ENCODE assay signal across 26 mouse cellular contexts in the genomic region with DNA sequence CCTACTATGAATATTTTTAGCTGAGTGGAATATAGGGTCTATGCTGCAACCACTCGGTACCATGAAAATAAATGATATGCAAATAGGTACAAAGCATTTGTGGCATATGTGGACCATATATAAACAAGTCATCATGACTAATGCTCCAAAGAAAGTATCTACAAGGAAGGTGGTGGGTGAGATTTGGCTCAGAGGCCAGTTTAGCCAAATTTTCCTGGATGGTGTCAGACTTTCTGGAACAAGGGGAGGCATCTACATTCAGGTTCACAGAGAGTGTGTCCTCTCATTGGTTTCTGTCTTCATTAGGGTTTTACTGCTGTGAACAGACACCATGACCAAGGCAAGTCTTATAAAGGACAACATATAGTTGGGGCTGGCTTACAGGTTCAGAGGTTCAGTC. TPM values are rescaled to one million over a fixed set of nuclear protein-coding genes. Genes with fewer than 3 reads are reported as not detected.
"Had no signal": no experiment of that assay in that cellular context is flagged by ENCODE, and none has a peak within 500 bp of the region (broad histone marks: within the 10 kb centered on the region; RNA-seq: fewer than 3 reads in every experiment).

No protein-coding gene starts in this region.

- H3K4me3 ChIP-seq: embryonic facial prominence, embryonic 10.5 days; embryonic facial prominence, embryonic 12.5 days; embryonic facial prominence, embryonic 13.5 days; embryonic facial prominence, embryonic 15.5 days; erythroblast, embryonic 14.5 days; forebrain, embryonic 10.5 days; forebrain, embryonic 12.5 days; forebrain, embryonic 13.5 days; forebrain, embryonic 15.5 days; heart, adult 2 months; heart, embryonic 10.5 days had no signal

- DNase-seq: cerebellum, adult 9-10 months; cerebellum, adult 9-11 months; cerebellum, postnatal 10 days; cerebellum, postnatal 14 days; cerebellum, postnatal 25 days; cerebellum, postnatal 36 days; embryo, embryonic 11 days; forebrain, postnatal 0 days; gastrocnemius, postnatal 10 days; gastrocnemius, postnatal 14 days; gastrocnemius, postnatal 25 days; gastrocnemius, postnatal 36 days; heart, adult 11 months; heart, adult 18-20 months; heart, adult 2 months had no signal

- H3K27ac ChIP-seq: embryonic facial prominence, embryonic 10.5 days; embryonic facial prominence, embryonic 12.5 days; embryonic facial prominence, embryonic 13.5 days; embryonic facial prominence, embryonic 15.5 days; forebrain, embryonic 10.5 days; forebrain, embryonic 12.5 days; forebrain, embryonic 13.5 days; forebrain, embryonic 15.5 days; heart, adult 2 months; heart, embryonic 10.5 days had no signal

RNA-seq across cellular contexts. Expression of a gene that starts 19.3 kb away (rescaled TPM):
- total RNA-seq: granulocyte monocyte progenitor cell, adult 5-6 weeks had no signal
